Comparison of ENCODE assay signal across 9 mouse cellular contexts in genomic region chr7:10480588-10481233, GRCm38 (mm10). TPM values are rescaled to one million over a fixed set of nuclear protein-coding genes. Genes with fewer than 3 reads are reported as not detected.
DNase-seq lines count a peak whose midpoint lies in the region; ATAC-seq and TF ChIP-seq lines count a peak whose summit lies in the region.
"Had no signal": no experiment of that assay in that cellular context is flagged by ENCODE, and none has a peak within 500 bp of the region (broad histone marks: within the 10 kb centered on the region; RNA-seq: fewer than 3 reads in every experiment).

No protein-coding gene starts in this region.

- no peak overlapping the region for H3K27ac ChIP-seq in kidney, embryonic 16.5 days (ENCODE audit: low read length)
- H3K27ac ChIP-seq in hindbrain, embryonic 15.5 days (replicated peaks): no peak overlapping the region
- no peak overlapping the region for H3K27ac ChIP-seq in limb, embryonic 14.5 days (replicated peaks; ENCODE audit: low read depth, low read length)
- H3K27ac ChIP-seq: heart, embryonic 15.5 days had no signal

- WGBS in kidney, embryonic 16.5 days: 64% methylated on average over 18 of the region's 18 CpGs
- WGBS in hindbrain, embryonic 15.5 days: 62% methylated on average over 18 of the region's 18 CpGs
- WGBS in limb, embryonic 14.5 days: 59% methylated on average over 18 of the region's 18 CpGs
- 67% methylated on average over 18 of the region's 18 CpGs for WGBS in lung, adult 2 months

- ATAC-seq in kidney, embryonic 16.5 days (ENCODE audit: low FRiP score, low TSS enrichment): no peak
- ATAC-seq in hindbrain, embryonic 15.5 days (ENCODE audit: low FRiP score, low read depth): peak; percentile 81; the same call in 1 of the 2 replicates
- no peak for ATAC-seq in limb, embryonic 14.5 days (ENCODE audit: low FRiP score, low read depth)

- H3K4me3 ChIP-seq in kidney, embryonic 16.5 days (ENCODE audit: low read length): 0 out of 2 replicates have a peak overlapping the region, but pooled peaks have one; percentile 17
- peak overlapping the region; percentile 31 for H3K4me3 ChIP-seq in hindbrain, embryonic 15.5 days
- H3K4me3 ChIP-seq in limb, embryonic 14.5 days (replicated peaks; ENCODE audit: low read length): peak overlapping the region; percentile 23
- H3K4me3 ChIP-seq in lung, adult 2 months (replicated peaks; ENCODE audit: extremely low read depth, low read depth, low read length): no peak overlapping the region
- H3K4me3 ChIP-seq: heart, embryonic 15.5 days had no signal

- H3K36me3 ChIP-seq in kidney, embryonic 16.5 days (ENCODE audit: insufficient read depth, low read length): no peaks in the 10 kb centered on the region
- no peaks in the 10 kb centered on the region for H3K36me3 ChIP-seq in hindbrain, embryonic 15.5 days
- no peaks in the 10 kb centered on the region for H3K36me3 ChIP-seq in limb, embryonic 14.5 days (ENCODE audit: control insufficient read depth, insufficient read depth, low read length)
- H3K36me3 ChIP-seq: heart, embryonic 15.5 days had no signal

- no peak for TF ChIP-seq POLR2A in limb, embryonic 14.5 days (IDR thresholded peaks at IDR 0.05; ENCODE audit: borderline replicate concordance, extremely low read depth, insufficient read depth, insufficient read length)
- no peak for TF ChIP-seq POLR2A in lung, adult 2 months (IDR thresholded peaks at IDR 0.05; ENCODE audit: borderline replicate concordance, extremely low read depth, low read depth, low read length)

- no peaks in the 10 kb centered on the region for H3K4me1 ChIP-seq in kidney, embryonic 16.5 days (ENCODE audit: insufficient read depth, low read length)
- H3K4me1 ChIP-seq in hindbrain, embryonic 15.5 days (replicated peaks): no peaks in the 10 kb centered on the region
- H3K4me1 ChIP-seq in limb, embryonic 14.5 days (ENCODE audit: control insufficient read depth, insufficient read depth, low read length): no peaks in the 10 kb centered on the region
- no peaks in the 10 kb centered on the region for H3K4me1 ChIP-seq in lung, adult 2 months (ENCODE audit: control insufficient read depth, insufficient read depth, low read length)
- H3K4me1 ChIP-seq: heart, embryonic 15.5 days had no signal

- H3K4me2 ChIP-seq in kidney, embryonic 16.5 days (replicated peaks; ENCODE audit: low read depth, low read length): peak overlapping the region; percentile 16
- peak overlapping the region; percentile 43 for H3K4me2 ChIP-seq in hindbrain, embryonic 15.5 days
- H3K4me2 ChIP-seq in limb, embryonic 14.5 days (replicated peaks; ENCODE audit: low read depth, low read length, severe bottlenecking): peak overlapping the region; percentile 24; the same call in 1 of the 2 replicates
- H3K4me2 ChIP-seq: heart, embryonic 15.5 days had no signal

- H3K27me3 ChIP-seq in kidney, embryonic 16.5 days (ENCODE audit: insufficient read depth, low read length): no peaks in the 10 kb centered on the region
- no peaks in the 10 kb centered on the region for H3K27me3 ChIP-seq in hindbrain, embryonic 15.5 days
- no peaks in the 10 kb centered on the region for H3K27me3 ChIP-seq in limb, embryonic 14.5 days (ENCODE audit: control insufficient read depth, insufficient read depth, low read length)
- H3K27me3 ChIP-seq: heart, embryonic 15.5 days had no signal

- no peak for TF ChIP-seq CTCF in lung, adult 2 months (IDR thresholded peaks at IDR 0.05; ENCODE audit: insufficient read depth, low read length)

- no peaks in the 10 kb centered on the region for H3K9me3 ChIP-seq in kidney, embryonic 16.5 days (ENCODE audit: low read length)
- H3K9me3 ChIP-seq in hindbrain, embryonic 15.5 days: no peaks in the 10 kb centered on the region
- H3K9me3 ChIP-seq in limb, embryonic 14.5 days (ENCODE audit: control insufficient read depth, low read length): no peaks in the 10 kb centered on the region; the same call in 1 of the 2 replicates
- H3K9me3 ChIP-seq: heart, embryonic 15.5 days had no signal

- H3K9ac ChIP-seq in kidney, embryonic 16.5 days (replicated peaks; ENCODE audit: low read length): no peak overlapping the region
- no peak overlapping the region for H3K9ac ChIP-seq in hindbrain, embryonic 15.5 days
- H3K9ac ChIP-seq in limb, embryonic 14.5 days (ENCODE audit: low read depth, low read length, severe bottlenecking): no peak overlapping the region
- H3K9ac ChIP-seq: heart, embryonic 15.5 days had no signal

- DNase-seq in kidney, adult 11 months: no peak
- DNase-seq in embryo, embryonic 11 days: peak; percentile 30
- DNase-seq in limb, embryonic 14.5 days (ENCODE audit: low spot score): no peak
- no peak for DNase-seq in spleen, postnatal 10 days (ENCODE audit: low spot score in 2 of 2)
- no peak for DNase-seq in gastrocnemius, postnatal 10 days
- DNase-seq in lung, adult 2 months: no peak

RNA-seq across cellular contexts. Expression of gene Zik1, which starts 14.5 kb away (rescaled TPM):
- polyA plus RNA-seq in kidney, embryonic 16.5 days (2015; fragmentation: Nextera tagmentation; extraction: Ambion mirVana): 12.3 and 12.6 TPM in 2 replicates
- polyA plus RNA-seq in hindbrain, embryonic 15.5 days (2015; fragmentation: Nextera tagmentation; extraction: Ambion mirVana): 35.3 and 35.6 TPM in 2 replicates
- polyA plus RNA-seq in limb, embryonic 14.5 days (2012; rRNA removed): 7.8 and 8.6 TPM in 2 replicates
- polyA plus RNA-seq in limb, embryonic 14.5 days (2014; fragmentation: Nextera tagmentation; extraction: Ambion mirVana): 12.8 and 16.7 TPM in 2 replicates
- total RNA-seq in gastrocnemius, postnatal 10 days (2021): 1 to 10 TPM; 2.5 TPM
- polyA plus RNA-seq in lung, adult 2 months (2012; rRNA removed): 0.19 and 0.37 TPM in 2 replicates

RNA-seq across cellular contexts. Expression of gene Vmn1r67, which starts 37.6 kb away (rescaled TPM):
- not detected in 2 replicates for polyA plus RNA-seq in kidney, embryonic 16.5 days (2015; fragmentation: Nextera tagmentation; extraction: Ambion mirVana)
- not detected in 2 replicates for polyA plus RNA-seq in hindbrain, embryonic 15.5 days (2015; fragmentation: Nextera tagmentation; extraction: Ambion mirVana)
- polyA plus RNA-seq in limb, embryonic 14.5 days (2012; rRNA removed): not detected in 2 replicates
- not detected in 2 replicates for polyA plus RNA-seq in limb, embryonic 14.5 days (2014; fragmentation: Nextera tagmentation; extraction: Ambion mirVana)
- total RNA-seq in gastrocnemius, postnatal 10 days (2021): not detected
- not detected in 2 replicates for polyA plus RNA-seq in lung, adult 2 months (2012; rRNA removed)
- polyA plus RNA-seq: heart, embryonic 15.5 days had no signal
